Mouse (Mus musculus): ENCODE data around the gene Gas6. TPM values are rescaled to one million over a fixed set of nuclear protein-coding genes. Genes with fewer than 3 reads are reported as not detected.

Gas6 gene
- total RNA-seq, 1 experiment, result 28.8 TPM

DNA sequence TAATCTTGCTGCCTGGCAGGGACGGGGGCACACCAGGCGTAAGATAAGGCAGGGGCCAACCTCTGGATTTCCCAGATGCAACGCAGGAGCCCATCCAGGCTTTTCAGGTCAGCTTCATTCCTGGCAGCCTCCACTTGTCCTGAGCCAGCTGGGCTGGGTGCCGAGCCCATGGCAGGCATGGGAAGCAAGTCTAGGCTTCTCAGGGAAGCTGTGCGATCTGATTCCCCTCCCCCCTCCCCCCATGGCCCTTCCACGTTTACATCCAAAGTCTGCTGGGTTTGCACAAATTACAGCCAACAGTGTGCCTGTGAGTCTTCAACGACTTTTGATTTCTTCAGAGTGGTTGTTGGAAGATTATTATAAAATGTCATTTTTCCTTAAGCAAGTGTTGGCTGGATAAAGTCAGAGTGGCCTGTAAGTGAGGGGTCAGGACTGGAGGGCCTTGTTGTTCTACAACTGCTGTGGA is 13.2 kb downstream of the Gas6 start:
- Histone ChIP-seq H3K27ac (ENCODE audit: insufficient read depth, low read depth, low read length, poor library complexity, severe bottlenecking) (no peak overlapping the region), H3K9ac (ENCODE audit: insufficient read depth, low read depth, low read length, poor library complexity, severe bottlenecking) (no peak overlapping the region), H3K4me3 (ENCODE audit: insufficient read depth in 1 of 2, low read depth in 1 of 2, low read length in 2 of 2, poor library complexity in 1 of 2, severe bottlenecking in 1 of 2) (no peak overlapping the region), H3K4me1 (ENCODE audit: control insufficient read depth in 2 of 2, insufficient read depth in 2 of 2, low read length in 2 of 2, poor library complexity in 1 of 2) (no peaks in the 10 kb centered on the region), H3K36me3 (ENCODE audit: control insufficient read depth, insufficient read depth, low read length, poor library complexity, severe bottlenecking) (no peaks in the 10 kb centered on the region), H3K9me3 (ENCODE audit: control insufficient read depth, insufficient read depth, low read depth, low read length) (no peaks in the 10 kb centered on the region)
- TF ChIP-seq ZC3H11A (IDR thresholded peaks at IDR 0.05; ENCODE audit: borderline replicate concordance, low read depth, low read length), result no peak
- TF ChIP-seq HCFC1 (IDR thresholded peaks at IDR 0.05; ENCODE audit: borderline replicate concordance, insufficient read depth, low read length), result no peak
- TF ChIP-seq MAFK (IDR thresholded peaks at IDR 0.05; ENCODE audit: insufficient read depth, low read depth, low read length), result no peak
- TF ChIP-seq ZNF384 (IDR thresholded peaks at IDR 0.05; ENCODE audit: low read depth, low read length), result no peak
- TF ChIP-seq CHD2 (IDR thresholded peaks at IDR 0.05; ENCODE audit: low read depth, low read length), result no peak
- in situ Hi-C loops (cut with MboI; ENCODE audit: low sequenced_read_pairs in 2 of 2, unreplicated experiment in 2 of 2), result no loop called here
- no peak for DNase-seq (ENCODE audit: low read depth, low spot score)

DNA sequence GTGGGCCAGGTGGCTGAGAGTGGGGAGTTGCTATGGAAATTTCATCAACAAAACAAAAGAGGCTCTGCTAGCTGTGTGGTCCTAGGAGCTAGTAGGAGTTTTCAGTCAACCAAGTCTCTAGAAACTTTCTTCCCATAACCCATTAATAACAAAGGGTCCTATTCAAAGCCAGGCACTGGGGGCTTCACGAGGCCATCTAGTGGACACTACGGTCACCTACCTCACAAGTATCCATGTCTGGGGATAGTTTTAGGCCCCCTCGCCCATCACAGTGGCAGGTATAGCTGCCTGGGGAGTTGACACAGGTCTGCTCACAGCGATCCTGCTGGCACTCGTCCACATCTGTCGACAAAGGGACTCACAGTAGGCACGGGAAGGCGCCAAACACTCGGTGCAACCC is 18.4 kb downstream of the Gas6 start:
- H3K9me3 ChIP-seq (ENCODE audit: control insufficient read depth, insufficient read depth, low read depth, low read length), result no peaks in the 10 kb centered on the region
- H3K27ac ChIP-seq (ENCODE audit: insufficient read depth, low read depth, low read length, poor library complexity, severe bottlenecking), result no peak overlapping the region
- H3K4me1 ChIP-seq (ENCODE audit: control insufficient read depth in 2 of 2, insufficient read depth in 2 of 2, low read length in 2 of 2, poor library complexity in 1 of 2), result no peaks in the 10 kb centered on the region; a peak in 1 of 4 replicates
- H3K36me3 ChIP-seq (ENCODE audit: control insufficient read depth, insufficient read depth, low read length, poor library complexity, severe bottlenecking), result no peaks in the 10 kb centered on the region; the same call in 1 of the 2 replicates
- H3K4me3 ChIP-seq (ENCODE audit: insufficient read depth in 1 of 2, low read depth in 1 of 2, low read length in 2 of 2, poor library complexity in 1 of 2, severe bottlenecking in 1 of 2), result no peak overlapping the region
- H3K9ac ChIP-seq (ENCODE audit: insufficient read depth, low read depth, low read length, poor library complexity, severe bottlenecking), result no peak overlapping the region
- TF ChIP-seq HCFC1 (IDR thresholded peaks at IDR 0.05; ENCODE audit: borderline replicate concordance, insufficient read depth, low read length) (no peak), ZNF384 (IDR thresholded peaks at IDR 0.05; ENCODE audit: low read depth, low read length) (no peak), CHD2 (IDR thresholded peaks at IDR 0.05; ENCODE audit: low read depth, low read length) (no peak), ZC3H11A (IDR thresholded peaks at IDR 0.05; ENCODE audit: borderline replicate concordance, low read depth, low read length) (no peak), MAFK (IDR thresholded peaks at IDR 0.05; ENCODE audit: insufficient read depth, low read depth, low read length) (no peak)
- in situ Hi-C loops (cut with MboI; ENCODE audit: low sequenced_read_pairs in 2 of 2, unreplicated experiment in 2 of 2), result no loop called here
- DNase-seq (ENCODE audit: low read depth, low spot score), result no peak

DNA sequence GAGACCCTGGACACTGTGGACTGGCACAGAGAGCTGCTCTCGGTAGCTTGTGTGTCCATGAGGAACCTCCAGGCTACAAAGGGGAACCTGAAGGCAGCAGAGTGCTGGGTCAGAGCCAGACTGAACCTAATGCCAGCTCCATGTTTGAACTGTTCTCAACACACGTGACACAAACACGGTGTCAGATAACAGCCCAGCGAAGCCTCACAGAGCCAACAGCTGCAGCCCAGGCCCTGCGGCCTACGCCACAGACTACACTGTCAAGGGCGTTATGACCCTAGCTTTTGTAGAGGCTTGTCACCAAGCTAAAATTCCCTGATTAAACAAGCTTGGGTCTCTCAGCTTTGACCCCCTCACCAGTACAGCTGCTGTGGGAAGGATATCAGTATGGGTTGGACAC is 22.0 kb downstream of the Gas6 start:
- Histone ChIP-seq H3K4me1 (ENCODE audit: control insufficient read depth in 2 of 2, insufficient read depth in 2 of 2, low read length in 2 of 2, poor library complexity in 1 of 2) (no peaks in the 10 kb centered on the region; a peak in 1 of 4 replicates), H3K27ac (ENCODE audit: insufficient read depth, low read depth, low read length, poor library complexity, severe bottlenecking) (no peak overlapping the region), H3K9ac (ENCODE audit: insufficient read depth, low read depth, low read length, poor library complexity, severe bottlenecking) (no peak overlapping the region), H3K9me3 (ENCODE audit: control insufficient read depth, insufficient read depth, low read depth, low read length) (no peaks in the 10 kb centered on the region), H3K36me3 (ENCODE audit: control insufficient read depth, insufficient read depth, low read length, poor library complexity, severe bottlenecking) (no peaks in the 10 kb centered on the region; the same call in 1 of the 2 replicates), H3K4me3 (ENCODE audit: insufficient read depth in 1 of 2, low read depth in 1 of 2, low read length in 2 of 2, poor library complexity in 1 of 2, severe bottlenecking in 1 of 2) (no peak overlapping the region)
- TF ChIP-seq MAFK (IDR thresholded peaks at IDR 0.05; ENCODE audit: insufficient read depth, low read depth, low read length) (no peak), ZNF384 (IDR thresholded peaks at IDR 0.05; ENCODE audit: low read depth, low read length) (no peak), HCFC1 (IDR thresholded peaks at IDR 0.05; ENCODE audit: borderline replicate concordance, insufficient read depth, low read length) (no peak), CHD2 (IDR thresholded peaks at IDR 0.05; ENCODE audit: low read depth, low read length) (no peak), ZC3H11A (IDR thresholded peaks at IDR 0.05; ENCODE audit: borderline replicate concordance, low read depth, low read length) (no peak)
- in situ Hi-C loops (cut with MboI; ENCODE audit: low sequenced_read_pairs in 2 of 2, unreplicated experiment in 2 of 2), result no loop called here
- no peak for DNase-seq (ENCODE audit: low read depth, low spot score)

DNA sequence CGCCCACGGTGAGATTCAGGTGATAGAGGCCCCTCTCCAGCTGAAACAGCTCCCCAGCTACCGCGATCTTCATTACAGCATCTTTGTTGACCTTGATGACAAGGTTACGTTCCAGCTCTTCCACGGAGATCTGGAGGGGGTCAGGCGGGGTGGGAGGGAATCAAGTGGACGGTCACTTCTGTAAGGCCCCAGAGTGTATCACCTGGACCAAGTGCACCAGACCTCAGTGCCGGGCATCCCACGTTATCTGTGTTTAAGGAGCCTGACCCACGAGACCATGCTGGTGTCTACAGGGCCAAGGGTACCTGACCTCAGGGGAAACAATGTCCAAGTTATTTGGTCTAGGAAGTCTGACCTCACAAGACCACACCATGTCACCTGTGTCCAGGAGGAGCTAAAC is 22.8 kb downstream of the Gas6 start:
- no peak for TF ChIP-seq MAFK (IDR thresholded peaks at IDR 0.05; ENCODE audit: insufficient read depth, low read depth, low read length)
- no peak for TF ChIP-seq CHD2 (IDR thresholded peaks at IDR 0.05; ENCODE audit: low read depth, low read length)
- no peak for TF ChIP-seq ZC3H11A (IDR thresholded peaks at IDR 0.05; ENCODE audit: borderline replicate concordance, low read depth, low read length)
- no peak for TF ChIP-seq HCFC1 (IDR thresholded peaks at IDR 0.05; ENCODE audit: borderline replicate concordance, insufficient read depth, low read length)
- TF ChIP-seq ZNF384 (IDR thresholded peaks at IDR 0.05; ENCODE audit: low read depth, low read length), result no peak
- no peaks in the 10 kb centered on the region; the same call in 1 of the 2 replicates for H3K36me3 ChIP-seq (ENCODE audit: control insufficient read depth, insufficient read depth, low read length, poor library complexity, severe bottlenecking)
- DNase-seq (ENCODE audit: low read depth, low spot score), result no peak
- H3K4me3 ChIP-seq (ENCODE audit: insufficient read depth in 1 of 2, low read depth in 1 of 2, low read length in 2 of 2, poor library complexity in 1 of 2, severe bottlenecking in 1 of 2), result no peak overlapping the region
- no peaks in the 10 kb centered on the region for H3K9me3 ChIP-seq (ENCODE audit: control insufficient read depth, insufficient read depth, low read depth, low read length)
- no peak overlapping the region for H3K9ac ChIP-seq (ENCODE audit: insufficient read depth, low read depth, low read length, poor library complexity, severe bottlenecking)
- H3K4me1 ChIP-seq (ENCODE audit: control insufficient read depth in 2 of 2, insufficient read depth in 2 of 2, low read length in 2 of 2, poor library complexity in 1 of 2), result no peaks in the 10 kb centered on the region; a peak in 1 of 4 replicates
- no peak overlapping the region for H3K27ac ChIP-seq (ENCODE audit: insufficient read depth, low read depth, low read length, poor library complexity, severe bottlenecking)
- in situ Hi-C loops (cut with MboI; ENCODE audit: low sequenced_read_pairs in 2 of 2, unreplicated experiment in 2 of 2), result no loop called here

DNA sequence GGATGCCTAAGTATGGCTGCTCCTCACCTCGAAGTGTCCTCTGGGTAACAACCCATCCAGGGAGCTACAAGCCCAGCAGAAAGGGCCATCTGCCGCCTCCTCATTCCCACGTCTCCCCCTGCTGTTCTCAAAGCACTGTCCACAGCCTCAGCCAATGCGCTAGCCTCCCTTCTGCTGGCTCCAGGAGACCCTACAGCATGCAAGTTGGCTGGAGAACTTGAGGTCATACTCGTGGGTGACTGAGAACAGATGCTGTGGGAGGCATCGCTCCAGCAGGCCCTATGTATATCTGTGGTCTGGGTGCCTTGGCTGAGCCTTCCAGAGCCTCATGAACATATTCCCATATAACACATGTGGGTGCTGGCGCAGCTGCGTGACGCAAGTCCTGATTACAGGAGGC is 25.6 kb downstream of the Gas6 start:
- no peak overlapping the region for H3K4me3 ChIP-seq (ENCODE audit: insufficient read depth in 1 of 2, low read depth in 1 of 2, low read length in 2 of 2, poor library complexity in 1 of 2, severe bottlenecking in 1 of 2)
- H3K4me1 ChIP-seq (ENCODE audit: control insufficient read depth in 2 of 2, insufficient read depth in 2 of 2, low read length in 2 of 2, poor library complexity in 1 of 2), result no peaks in the 10 kb centered on the region
- no peak overlapping the region for H3K9ac ChIP-seq (ENCODE audit: insufficient read depth, low read depth, low read length, poor library complexity, severe bottlenecking)
- DNase-seq (ENCODE audit: low read depth, low spot score), result no peak
- H3K9me3 ChIP-seq (ENCODE audit: control insufficient read depth, insufficient read depth, low read depth, low read length), result no peaks in the 10 kb centered on the region
- no peaks in the 10 kb centered on the region; the same call in 1 of the 2 replicates for H3K36me3 ChIP-seq (ENCODE audit: control insufficient read depth, insufficient read depth, low read length, poor library complexity, severe bottlenecking)
- no peak overlapping the region for H3K27ac ChIP-seq (ENCODE audit: insufficient read depth, low read depth, low read length, poor library complexity, severe bottlenecking)
- TF ChIP-seq ZC3H11A (IDR thresholded peaks at IDR 0.05; ENCODE audit: borderline replicate concordance, low read depth, low read length), result no peak
- TF ChIP-seq HCFC1 (IDR thresholded peaks at IDR 0.05; ENCODE audit: borderline replicate concordance, insufficient read depth, low read length), result no peak
- no peak for TF ChIP-seq CHD2 (IDR thresholded peaks at IDR 0.05; ENCODE audit: low read depth, low read length)
- no peak for TF ChIP-seq MAFK (IDR thresholded peaks at IDR 0.05; ENCODE audit: insufficient read depth, low read depth, low read length)
- TF ChIP-seq ZNF384 (IDR thresholded peaks at IDR 0.05; ENCODE audit: low read depth, low read length), result no peak
- in situ Hi-C loops (cut with MboI; ENCODE audit: low sequenced_read_pairs in 2 of 2, unreplicated experiment in 2 of 2), result no loop called here

All from ES-E14 (cell line).